Mouse (Mus musculus) lung, postnatal 0 days (tissue): Measurements from ENCODE around the gene Uqcrfs1. TPM values are rescaled to one million over a fixed set of nuclear protein-coding genes. Genes with fewer than 3 reads are reported as not detected.

Experiments used
- ATAC-seq: fragments of 200-750 bp; cut with Nextera tagmentation; 2 replicates; pipeline ENCODE4 v1.8.0; 2017; ENCODE audit warnings: moderate library complexity
- DNase-seq: peaks from one replicate; pipeline ENCODE4 v3.0.0-alpha.2; 2016; ENCODE audit warnings: low spot score
- H3K27ac ChIP-seq: fragments of 300-500 bp; sonication (generic); 2 replicates; pipeline ENCODE4 v1.5.1; 2014; ENCODE audit warnings: antibody characterized with exemption, mild to moderate bottlenecking, low read length, mixed read lengths
- H3K27me3 ChIP-seq: fragments of 300-500 bp; sonication (generic); replicated peaks from 2 replicates; pipeline ENCODE4 v1.6.1; 2014; ENCODE audit warnings: low read length, mixed read lengths; ENCODE audit not compliant: insufficient read depth
- H3K36me3 ChIP-seq: fragments of 300-500 bp; sonication (generic); 2 replicates; pipeline ENCODE4 v1.6.1; 2014; ENCODE audit warnings: low read length, mixed read lengths; ENCODE audit not compliant: insufficient read depth
- H3K4me1 ChIP-seq: fragments of 300-500 bp; sonication (generic); 2 replicates; pipeline ENCODE4 v1.6.1; 2014; ENCODE audit warnings: antibody characterized with exemption, low read depth, low read length, mixed read lengths; ENCODE audit not compliant: insufficient read depth
- H3K4me2 ChIP-seq: fragments of 300-500 bp; sonication (generic); replicated peaks from 2 replicates; pipeline ENCODE4 v1.6.1; 2014; ENCODE audit warnings: low read depth, mild to moderate bottlenecking, low read length, moderate library complexity, mixed read lengths
- H3K4me3 ChIP-seq: fragments of 300-500 bp; sonication (generic); 2 replicates; pipeline ENCODE4 v1.5.1; 2014; ENCODE audit warnings: low read depth, low read length
- H3K9ac ChIP-seq: fragments of 300-500 bp; sonication (generic); replicated peaks from 2 replicates; pipeline ENCODE4 v1.6.1; 2014; ENCODE audit warnings: low read depth, mild to moderate bottlenecking
- H3K9me3 ChIP-seq: fragments of 300-500 bp; sonication (generic); 2 replicates; pipeline ENCODE4 v1.6.1; 2016; ENCODE audit warnings: low read length, mixed read lengths
- CTCF ChIP-seq: IDR thresholded peaks from 2 replicates; pipeline ENCODE4 v1.5.1; 2016; ENCODE audit warnings: antibody characterized with exemption, mild to moderate bottlenecking
- EP300 ChIP-seq: IDR thresholded peaks from 2 replicates; pipeline ENCODE4 v1.6.1; 2016; ENCODE audit warnings: antibody characterized with exemption, mild to moderate bottlenecking, control low read depth
- WGBS: fragments of 180-500 bp; shearing (Covaris S2); extraction: QIAGEN DNeasy Blood & Tissue Kit; methylation state at CpG from one replicate; pipeline ENCODE4 v1.1.7; 2014; 5-methylcytosine and 5-hydroxymethylcytosine counted together
- polyA plus RNA-seq: library from polyadenylated mRNA; unstranded; fragments of >200 nt; fragmentation: Nextera tagmentation; extraction: Ambion mirVana; gene quantifications from 2 replicates; pipeline ENCODE4 v1.2.1, GENCODE M21; 2015

Uqcrfs1 gene
- polyA plus RNA-seq, 1 experiment from 2014 or later: 179 TPM

GRCm38 (mm10) chr13:30570182-30570581 lies 25.0 kb upstream of the Uqcrfs1 start:
- Histone ChIP-seq H3K27me3 (no peaks in the 10 kb centered on the region), H3K9me3 (no peaks in the 10 kb centered on the region), H3K4me1 (no peaks in the 10 kb centered on the region), H3K36me3 (no peaks in the 10 kb centered on the region), H3K4me2 (no peak overlapping the region), H3K9ac (no peak overlapping the region), H3K4me3 (no peak overlapping the region), H3K27ac (no peak overlapping the region)
- ATAC-seq: no peak
- no peak for TF ChIP-seq CTCF
- no peak for TF ChIP-seq EP300
- DNase-seq: no peak
- WGBS: 88% methylated on average over 1 of the region's 1 CpGs

- no peak overlapping the region for H3K9ac ChIP-seq
- WGBS: 55% methylated on average over 6 of the region's 7 CpGs
- DNase-seq (peak; percentile 83), ATAC-seq (peak; percentile 90)
- H3K4me3 ChIP-seq: no peak overlapping the region
- peak overlapping the region; percentile 35; the same call in 1 of the 2 replicates for H3K27ac ChIP-seq
- H3K36me3 ChIP-seq: no peaks in the 10 kb centered on the region
- H3K4me1 ChIP-seq: no peaks in the 10 kb centered on the region
- H3K27me3 ChIP-seq: no peaks in the 10 kb centered on the region
- no peaks in the 10 kb centered on the region for H3K9me3 ChIP-seq
- TF ChIP-seq EP300 (no peak), CTCF (no peak)
- no peak overlapping the region for H3K4me2 ChIP-seq
Measured at GRCm38 (mm10) chr13:30567571-30567970, 22.4 kb upstream of the Uqcrfs1 start.

- Histone ChIP-seq H3K9me3 (no peaks in the 10 kb centered on the region), H3K4me3 (no peak overlapping the region), H3K27ac (no peak overlapping the region), H3K4me2 (no peak overlapping the region), H3K9ac (no peak overlapping the region), H3K4me1 (no peaks in the 10 kb centered on the region), H3K36me3 (no peaks in the 10 kb centered on the region), H3K27me3 (no peaks in the 10 kb centered on the region)
- WGBS: 50% methylated on average over 8 of the region's 8 CpGs
- peak; percentile 75 for ATAC-seq
- peak; percentile 75 for DNase-seq
- TF ChIP-seq EP300: no peak
- TF ChIP-seq CTCF: peak; percentile 78
Measured at GRCm38 (mm10) chr13:30566767-30567166, 21.6 kb upstream of the Uqcrfs1 start.

GRCm38 (mm10) chr13:30560603-30561002 lies 15.4 kb upstream of the Uqcrfs1 start:
- WGBS: 50% methylated on average over 1 of the region's 1 CpGs

GRCm38 (mm10) chr13:30560052-30560451 lies 14.9 kb upstream of the Uqcrfs1 start:
- no peak overlapping the region for H3K27ac ChIP-seq
- TF ChIP-seq CTCF (no peak), EP300 (no peak)
- no peak overlapping the region for H3K4me2 ChIP-seq
- H3K9ac ChIP-seq: no peak overlapping the region
- no peaks in the 10 kb centered on the region for H3K4me1 ChIP-seq
- ATAC-seq (no peak), DNase-seq (peak; percentile 33)
- WGBS: 68% methylated on average over 5 of the region's 5 CpGs
- H3K4me3 ChIP-seq: no peak overlapping the region
- H3K27me3 ChIP-seq: no peaks in the 10 kb centered on the region
- H3K9me3 ChIP-seq: no peaks in the 10 kb centered on the region
- H3K36me3 ChIP-seq: no peaks in the 10 kb centered on the region

More at GRCm38 (mm10) chr13:30560603-30561002, 15.4 kb upstream of the Uqcrfs1 start:
- TF ChIP-seq CTCF: no peak
- no peak for TF ChIP-seq EP300
- Histone ChIP-seq H3K9ac (no peak overlapping the region), H3K36me3 (no peaks in the 10 kb centered on the region), H3K4me2 (no peak overlapping the region), H3K4me1 (no peaks in the 10 kb centered on the region), H3K27me3 (no peaks in the 10 kb centered on the region), H3K27ac (no peak overlapping the region), H3K4me3 (no peak overlapping the region), H3K9me3 (no peaks in the 10 kb centered on the region)
- ATAC-seq (no peak), DNase-seq (no peak)

- H3K27me3 ChIP-seq: no peaks in the 10 kb centered on the region
- DNase-seq (no peak), ATAC-seq (no peak)
- no peak overlapping the region for H3K4me2 ChIP-seq
- H3K4me1 ChIP-seq: no peaks in the 10 kb centered on the region
- TF ChIP-seq EP300 (no peak), CTCF (no peak)
- H3K9ac ChIP-seq: no peak overlapping the region
- H3K9me3 ChIP-seq: no peaks in the 10 kb centered on the region
- no peak overlapping the region for H3K27ac ChIP-seq
- H3K4me3 ChIP-seq: no peak overlapping the region
- WGBS: 66% methylated on average over 2 of the region's 2 CpGs
- H3K36me3 ChIP-seq: no peaks in the 10 kb centered on the region
Measured at GRCm38 (mm10) chr13:30557751-30558150, 12.6 kb upstream of the Uqcrfs1 start.

GRCm38 (mm10) chr13:30553051-30553587 lies 8.0 kb upstream of the Uqcrfs1 start:
- TF ChIP-seq EP300: no peak
- peak; percentile 48; the same call in 1 of the 2 replicates for TF ChIP-seq CTCF
- Histone ChIP-seq H3K9ac (no peak overlapping the region), H3K9me3 (no peaks in the 10 kb centered on the region), H3K27me3 (no peaks in the 10 kb centered on the region), H3K27ac (no peak overlapping the region), H3K4me1 (no peaks in the 10 kb centered on the region), H3K4me2 (no peak overlapping the region), H3K4me3 (no peak overlapping the region), H3K36me3 (no peaks in the 10 kb centered on the region)
- DNase-seq (peak; percentile 37), ATAC-seq (no peak)
- 18% methylated on average over 5 of the region's 5 CpGs for WGBS
